Mouse (Mus musculus): ENCODE measurements at regions not wholly inside any gene's neighbourhood (a gene's known extent, or its start where the extent isn't known, plus 50 kb on each side); places are given as distances from the start of the nearest gene placed in this dataset.

DNA sequence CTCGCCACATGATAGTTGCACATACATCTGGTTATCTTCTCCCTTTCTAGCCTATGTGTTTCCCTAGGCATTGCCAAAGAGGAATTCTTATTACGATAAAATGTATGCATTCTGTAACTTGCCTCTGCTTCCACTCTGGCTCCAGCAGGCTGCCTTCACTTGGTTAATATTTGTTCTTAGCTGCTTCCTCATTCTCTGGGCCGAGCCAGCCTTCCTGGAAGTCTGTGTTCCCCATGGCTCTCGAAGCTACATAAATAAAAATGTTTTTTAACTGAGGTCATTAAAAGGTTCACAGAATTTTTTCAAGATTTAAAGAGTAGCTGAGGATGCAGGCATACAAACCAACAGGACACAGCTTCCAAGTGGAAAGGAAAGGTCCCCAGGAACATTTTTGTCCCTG, 1124.5 kb upstream of the 4930412O13Rik start:
- Histone ChIP-seq H3K27ac (no peak overlapping the region), H3K4me1 (replicated peaks; ENCODE audit: insufficient read depth, low read length) (no peaks in the 10 kb centered on the region), H3K4me3 (replicated peaks; ENCODE audit: low read depth, low read length) (no peak overlapping the region), H3K9ac (ENCODE audit: low read depth, low read length) (no peak overlapping the region), H3K36me3 (ENCODE audit: insufficient read depth, low read length) (no peaks in the 10 kb centered on the region), H3K9me3 (replicated peaks; ENCODE audit: low read length) (no peaks in the 10 kb centered on the region), H3K4me2 (ENCODE audit: low read length) (no peak overlapping the region), H3K27me3 (ENCODE audit: insufficient read depth, low read length) (no peaks in the 10 kb centered on the region)
- WGBS: 42% methylated on average over 4 of the region's 4 CpGs
- ATAC-seq (replicated peaks; ENCODE audit: low FRiP score, low read depth): no peak
- DNase-seq (ENCODE audit: low spot score): peak; percentile 63
- no peak for TF ChIP-seq CTCF (IDR thresholded peaks at IDR 0.05; ENCODE audit: low read depth)

DNA sequence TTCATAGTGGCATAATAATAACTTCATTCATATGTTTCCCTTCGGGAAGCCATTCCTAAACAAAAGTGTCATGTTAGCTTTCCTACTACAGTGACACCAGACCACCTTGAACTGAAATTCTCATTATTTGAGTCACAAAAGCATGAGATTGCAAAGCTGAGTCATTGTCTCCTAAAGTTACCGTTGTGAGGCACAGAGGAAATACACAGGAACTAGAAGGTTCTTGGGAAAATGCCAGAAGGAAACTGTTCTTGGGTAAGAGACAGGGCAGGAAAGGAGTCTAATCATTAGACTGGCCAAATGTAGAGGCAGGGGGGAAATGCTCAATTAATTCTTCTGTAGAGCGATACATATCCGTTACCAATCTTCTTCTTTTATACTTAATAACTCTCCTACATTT, 1110.4 kb upstream of the 4930412O13Rik start:
- H3K9me3 ChIP-seq (replicated peaks; ENCODE audit: low read length): no peaks in the 10 kb centered on the region
- no peak for ATAC-seq (replicated peaks; ENCODE audit: low FRiP score, low read depth)
- no peak overlapping the region for H3K9ac ChIP-seq (ENCODE audit: low read depth, low read length)
- no peak overlapping the region for H3K27ac ChIP-seq
- no peaks in the 10 kb centered on the region for H3K4me1 ChIP-seq (replicated peaks; ENCODE audit: insufficient read depth, low read length)
- no peaks in the 10 kb centered on the region for H3K27me3 ChIP-seq (ENCODE audit: insufficient read depth, low read length)
- 60% methylated on average over 4 of the region's 4 CpGs for WGBS
- no peak overlapping the region for H3K4me2 ChIP-seq (ENCODE audit: low read length)
- no peak for TF ChIP-seq CTCF (IDR thresholded peaks at IDR 0.05; ENCODE audit: low read depth)
- H3K36me3 ChIP-seq (ENCODE audit: insufficient read depth, low read length): no peaks in the 10 kb centered on the region
- no peak overlapping the region for H3K4me3 ChIP-seq (replicated peaks; ENCODE audit: low read depth, low read length)
- DNase-seq (ENCODE audit: low spot score): peak; percentile 56

- H3K4me1 ChIP-seq (replicated peaks; ENCODE audit: insufficient read depth, low read length): no peaks in the 10 kb centered on the region
- H3K27ac ChIP-seq: no peak overlapping the region
- 60% methylated on average over 7 of the region's 7 CpGs for WGBS
Observed at GRCm38 (mm10) chr2:8781152-8781935, 1099.7 kb upstream of the 4930412O13Rik start.

GRCm38 (mm10) chr2:8782225-8782624, 1098.8 kb upstream of the 4930412O13Rik start:
- 91% methylated on average over 2 of the region's 2 CpGs for WGBS
- H3K4me1 ChIP-seq (replicated peaks; ENCODE audit: insufficient read depth, low read length): no peaks in the 10 kb centered on the region
- no peak for DNase-seq (ENCODE audit: low spot score)
- H3K27me3 ChIP-seq (ENCODE audit: insufficient read depth, low read length): no peaks in the 10 kb centered on the region
- no peak overlapping the region for H3K4me2 ChIP-seq (ENCODE audit: low read length)
- H3K27ac ChIP-seq: no peak overlapping the region
- no peak overlapping the region for H3K4me3 ChIP-seq (replicated peaks; ENCODE audit: low read depth, low read length)
- H3K9ac ChIP-seq (ENCODE audit: low read depth, low read length): no peak overlapping the region
- H3K9me3 ChIP-seq (replicated peaks; ENCODE audit: low read length): no peaks in the 10 kb centered on the region
- H3K36me3 ChIP-seq (ENCODE audit: insufficient read depth, low read length): no peaks in the 10 kb centered on the region
- no peak for ATAC-seq (replicated peaks; ENCODE audit: low FRiP score, low read depth)
- no peak for TF ChIP-seq CTCF (IDR thresholded peaks at IDR 0.05; ENCODE audit: low read depth)

More at GRCm38 (mm10) chr2:8781152-8781935, 1099.7 kb upstream of the 4930412O13Rik start:
- no peaks in the 10 kb centered on the region for H3K27me3 ChIP-seq (ENCODE audit: insufficient read depth, low read length)
- H3K4me2 ChIP-seq (ENCODE audit: low read length): no peak overlapping the region
- DNase-seq (ENCODE audit: low spot score) (no peak), ATAC-seq (replicated peaks; ENCODE audit: low FRiP score, low read depth) (no peak)
- no peaks in the 10 kb centered on the region for H3K9me3 ChIP-seq (replicated peaks; ENCODE audit: low read length)
- no peaks in the 10 kb centered on the region for H3K36me3 ChIP-seq (ENCODE audit: insufficient read depth, low read length)
- no peak overlapping the region for H3K9ac ChIP-seq (ENCODE audit: low read depth, low read length)
- no peak overlapping the region for H3K4me3 ChIP-seq (replicated peaks; ENCODE audit: low read depth, low read length)
- TF ChIP-seq CTCF (IDR thresholded peaks at IDR 0.05; ENCODE audit: low read depth): no peak

DNA sequence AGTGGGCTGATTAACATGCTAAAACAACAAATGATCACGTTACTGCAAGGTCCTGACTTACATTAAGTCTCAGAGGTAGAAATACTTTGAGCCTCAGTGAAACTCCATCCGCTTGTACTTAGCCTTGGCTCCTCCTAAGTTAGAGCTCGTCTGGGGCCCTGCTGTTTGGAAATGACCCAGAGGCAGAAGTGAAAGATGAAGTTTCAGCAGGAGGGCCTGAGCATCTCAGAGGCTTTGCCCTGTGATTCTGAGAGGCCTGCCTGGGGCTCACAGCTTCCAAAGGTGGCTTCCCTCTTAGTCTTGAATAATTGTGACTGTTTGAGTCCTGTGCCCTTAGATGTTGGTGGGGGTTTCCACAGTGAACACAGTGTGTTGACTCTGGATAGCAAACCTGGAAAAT, 1079.0 kb upstream of the 4930412O13Rik start:
- Histone ChIP-seq H3K9me3 (replicated peaks; ENCODE audit: low read length) (no peaks in the 10 kb centered on the region), H3K27ac (no peak overlapping the region), H3K36me3 (ENCODE audit: insufficient read depth, low read length) (no peaks in the 10 kb centered on the region), H3K4me3 (replicated peaks; ENCODE audit: low read depth, low read length) (no peak overlapping the region), H3K4me1 (replicated peaks; ENCODE audit: insufficient read depth, low read length) (no peaks in the 10 kb centered on the region), H3K9ac (ENCODE audit: low read depth, low read length) (no peak overlapping the region), H3K27me3 (ENCODE audit: insufficient read depth, low read length) (no peaks in the 10 kb centered on the region), H3K4me2 (ENCODE audit: low read length) (no peak overlapping the region)
- no peak for DNase-seq (ENCODE audit: low spot score)
- ATAC-seq (replicated peaks; ENCODE audit: low FRiP score, low read depth): no peak
- 32% methylated on average over 3 of the region's 3 CpGs for WGBS
- no peak for TF ChIP-seq CTCF (IDR thresholded peaks at IDR 0.05; ENCODE audit: low read depth)

GRCm38 (mm10) chr2:8809609-8810008, 1071.4 kb upstream of the 4930412O13Rik start:
- Histone ChIP-seq H3K27ac (no peak overlapping the region), H3K27me3 (ENCODE audit: insufficient read depth, low read length) (no peaks in the 10 kb centered on the region), H3K4me1 (replicated peaks; ENCODE audit: insufficient read depth, low read length) (no peaks in the 10 kb centered on the region), H3K4me3 (replicated peaks; ENCODE audit: low read depth, low read length) (no peak overlapping the region), H3K9me3 (replicated peaks; ENCODE audit: low read length) (no peaks in the 10 kb centered on the region), H3K9ac (ENCODE audit: low read depth, low read length) (no peak overlapping the region), H3K36me3 (ENCODE audit: insufficient read depth, low read length) (no peaks in the 10 kb centered on the region), H3K4me2 (ENCODE audit: low read length) (no peak overlapping the region)
- 90% methylated on average over 4 of the region's 4 CpGs for WGBS
- no peak for TF ChIP-seq CTCF (IDR thresholded peaks at IDR 0.05; ENCODE audit: low read depth)
- no peak for DNase-seq (ENCODE audit: low spot score)
- no peak for ATAC-seq (replicated peaks; ENCODE audit: low FRiP score, low read depth)

DNA sequence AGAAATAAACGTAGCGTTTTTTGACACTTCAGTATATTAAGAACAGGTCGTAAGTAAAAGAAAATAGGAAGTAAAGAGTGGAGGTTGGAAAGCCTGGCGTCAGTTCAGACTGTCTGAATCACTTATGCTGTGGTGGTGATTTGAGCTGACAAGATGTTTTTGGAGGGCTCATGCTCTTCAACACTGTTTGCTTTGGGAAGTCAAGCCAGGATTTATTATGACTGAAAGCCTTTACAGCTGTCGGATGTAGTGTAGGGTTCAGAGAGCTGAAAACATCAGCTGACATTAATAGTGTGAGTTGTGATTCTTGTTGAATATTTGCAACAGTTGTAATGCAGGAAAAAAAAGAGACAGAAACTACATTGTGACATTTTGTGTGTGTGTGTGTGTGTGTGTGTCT, 1062.9 kb upstream of the 4930412O13Rik start:
- ATAC-seq (replicated peaks; ENCODE audit: low FRiP score, low read depth) (no peak), DNase-seq (ENCODE audit: low spot score) (peak; percentile 54)
- Histone ChIP-seq H3K4me3 (replicated peaks; ENCODE audit: low read depth, low read length) (no peak overlapping the region), H3K4me2 (ENCODE audit: low read length) (no peak overlapping the region), H3K36me3 (ENCODE audit: insufficient read depth, low read length) (no peaks in the 10 kb centered on the region), H3K27ac (no peak overlapping the region), H3K27me3 (ENCODE audit: insufficient read depth, low read length) (no peaks in the 10 kb centered on the region), H3K9ac (ENCODE audit: low read depth, low read length) (no peak overlapping the region), H3K9me3 (replicated peaks; ENCODE audit: low read length) (no peaks in the 10 kb centered on the region), H3K4me1 (replicated peaks; ENCODE audit: insufficient read depth, low read length) (no peaks in the 10 kb centered on the region)
- WGBS: 16% methylated on average over 5 of the region's 5 CpGs
- TF ChIP-seq CTCF (IDR thresholded peaks at IDR 0.05; ENCODE audit: low read depth): no peak
